Mouse (Mus musculus): ENCODE results near the gene Rpl36. TPM values are rescaled to one million over a fixed set of nuclear protein-coding genes. Genes with fewer than 3 reads are reported as not detected.

Rpl36 gene
- 1,168 and 1,300 TPM in 2 replicates for polyA plus RNA-seq (2014; fragmentation: Nextera tagmentation; extraction: Ambion mirVana)

DNA sequence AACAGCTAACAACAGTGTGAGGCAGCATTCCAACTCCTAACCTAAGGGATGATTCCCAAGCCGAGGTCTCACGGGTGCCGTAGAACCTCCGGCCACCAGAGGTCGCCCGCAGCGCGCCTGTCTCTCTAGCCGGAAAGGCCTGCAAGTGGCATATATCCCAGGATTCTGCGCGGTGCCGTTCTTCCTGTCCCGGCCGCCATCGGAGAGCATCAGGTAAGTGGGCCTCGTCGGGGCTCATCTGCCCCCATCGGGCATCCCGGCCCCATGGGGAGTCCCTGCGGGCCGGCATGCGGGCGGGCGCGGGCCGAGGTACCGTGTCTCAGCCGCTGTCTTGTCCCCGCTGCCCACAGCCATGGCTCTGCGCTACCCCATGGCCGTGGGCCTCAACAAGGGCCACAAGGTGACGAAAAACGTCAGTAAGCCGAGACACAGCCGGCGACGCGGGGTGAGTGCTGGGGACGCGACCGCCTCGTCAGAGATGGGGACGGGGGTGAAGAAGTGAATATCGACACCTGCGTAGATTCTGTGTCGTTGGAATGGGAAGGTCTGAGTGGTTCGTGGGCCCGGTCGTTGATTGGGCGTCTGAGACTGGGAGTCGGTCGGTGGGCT lies at the start of gene Rpl36:
Gene Rpl36, plus strand, starts transcription at position 181 of the 609 bp plus-strand sequence.
- Histone ChIP-seq H3K36me3 (ENCODE audit: control insufficient read depth, insufficient read depth, low read length) (peaks cover 44% of the 10 kb centered on the region), H3K4me1 (ENCODE audit: control insufficient read depth, insufficient read depth, low read length) (peaks cover 22% of the 10 kb centered on the region), H3K9ac (replicated peaks; ENCODE audit: low read length) (peak within 1 kb of the TSS; percentile 67), H3K4me2 (ENCODE audit: low read length) (peak within 1 kb of the TSS; percentile 70), H3K27ac (replicated peaks; ENCODE audit: low read depth, low read length) (peak within 1 kb of the TSS; percentile 91), H3K9me3 (ENCODE audit: control insufficient read depth, low read length) (no peaks in the 10 kb centered on the region), H3K4me3 (replicated peaks; ENCODE audit: low read depth, low read length) (peak within 1 kb of the TSS; percentile 68), H3K27me3 (ENCODE audit: control insufficient read depth, insufficient read depth, low read length) (no peaks in the 10 kb centered on the region)
- ATAC-seq (ENCODE audit: low FRiP score, low TSS enrichment) (peak; percentile 62), DNase-seq (peak; percentile 97)
- WGBS: under 1% methylated on average over 52 of the region's 52 CpGs

DNA sequence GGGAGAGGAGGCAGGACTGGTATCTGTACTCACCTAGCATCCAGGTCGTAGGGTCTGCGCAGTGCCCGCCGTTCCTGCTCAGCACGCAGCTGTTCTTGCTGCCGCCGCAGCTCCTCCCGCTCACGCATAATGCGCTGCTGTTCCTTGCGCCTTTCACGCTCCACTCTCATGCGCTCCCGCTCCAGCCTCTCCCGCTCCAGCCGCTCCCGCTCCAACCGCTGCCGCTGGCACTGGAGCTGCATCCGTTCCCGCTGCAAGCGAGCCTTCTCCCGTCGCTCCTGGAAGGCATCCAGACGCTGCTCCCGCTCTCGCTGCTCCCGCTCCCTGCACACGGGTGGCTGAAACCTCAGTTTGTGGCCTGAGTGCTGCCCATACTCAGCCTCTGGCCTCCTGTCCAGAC lies 46.9 kb upstream of the Rpl36 start:
- ATAC-seq (ENCODE audit: low FRiP score, low TSS enrichment) (no peak), DNase-seq (no peak)
- no peak overlapping the region for H3K4me3 ChIP-seq (replicated peaks; ENCODE audit: low read depth, low read length)
- no peaks in the 10 kb centered on the region for H3K4me1 ChIP-seq (ENCODE audit: control insufficient read depth, insufficient read depth, low read length)
- H3K4me2 ChIP-seq (ENCODE audit: low read length): no peak overlapping the region
- no peak overlapping the region for H3K27ac ChIP-seq (replicated peaks; ENCODE audit: low read depth, low read length)
- peaks cover 100% of the 10 kb centered on the region for H3K36me3 ChIP-seq (ENCODE audit: control insufficient read depth, insufficient read depth, low read length)
- 90% methylated on average over 29 of the region's 29 CpGs for WGBS
- H3K9ac ChIP-seq (replicated peaks; ENCODE audit: low read length): no peak overlapping the region
- no peaks in the 10 kb centered on the region for H3K27me3 ChIP-seq (ENCODE audit: control insufficient read depth, insufficient read depth, low read length)
- no peaks in the 10 kb centered on the region for H3K9me3 ChIP-seq (ENCODE audit: control insufficient read depth, low read length)

- H3K9me3 ChIP-seq (ENCODE audit: control insufficient read depth, low read length): no peaks in the 10 kb centered on the region
- H3K36me3 ChIP-seq (ENCODE audit: control insufficient read depth, insufficient read depth, low read length): peaks cover 100% of the 10 kb centered on the region
- no peak overlapping the region for H3K4me2 ChIP-seq (ENCODE audit: low read length)
- no peaks in the 10 kb centered on the region for H3K27me3 ChIP-seq (ENCODE audit: control insufficient read depth, insufficient read depth, low read length)
- no peak overlapping the region for H3K4me3 ChIP-seq (replicated peaks; ENCODE audit: low read depth, low read length)
- no peak overlapping the region for H3K9ac ChIP-seq (replicated peaks; ENCODE audit: low read length)
- H3K27ac ChIP-seq (replicated peaks; ENCODE audit: low read depth, low read length): no peak overlapping the region
- DNase-seq: no peak
- WGBS: 90% methylated on average over 5 of the region's 5 CpGs
- ATAC-seq (ENCODE audit: low FRiP score, low TSS enrichment): no peak
- H3K4me1 ChIP-seq (ENCODE audit: control insufficient read depth, insufficient read depth, low read length): no peaks in the 10 kb centered on the region
These were observed 46.3 kb upstream of the Rpl36 start for GRCm38 (mm10) chr17:56566918-56567317.

- H3K36me3 ChIP-seq (ENCODE audit: control insufficient read depth, insufficient read depth, low read length): peaks cover 100% of the 10 kb centered on the region
- H3K4me2 ChIP-seq (ENCODE audit: low read length): no peak overlapping the region
- H3K4me3 ChIP-seq (replicated peaks; ENCODE audit: low read depth, low read length): no peak overlapping the region
- WGBS: 98% methylated on average over 4 of the region's 4 CpGs
- no peaks in the 10 kb centered on the region for H3K27me3 ChIP-seq (ENCODE audit: control insufficient read depth, insufficient read depth, low read length)
- H3K27ac ChIP-seq (replicated peaks; ENCODE audit: low read depth, low read length): no peak overlapping the region
- DNase-seq (no peak), ATAC-seq (ENCODE audit: low FRiP score, low TSS enrichment) (no peak)
- no peaks in the 10 kb centered on the region for H3K9me3 ChIP-seq (ENCODE audit: control insufficient read depth, low read length)
- no peak overlapping the region for H3K9ac ChIP-seq (replicated peaks; ENCODE audit: low read length)
- H3K4me1 ChIP-seq (ENCODE audit: control insufficient read depth, insufficient read depth, low read length): no peaks in the 10 kb centered on the region
These were observed 45.8 kb upstream of the Rpl36 start for GRCm38 (mm10) chr17:56567370-56567769.

- ATAC-seq (ENCODE audit: low FRiP score, low TSS enrichment) (no peak), DNase-seq (no peak)
- H3K4me2 ChIP-seq (ENCODE audit: low read length): no peak overlapping the region
- H3K9ac ChIP-seq (replicated peaks; ENCODE audit: low read length): no peak overlapping the region
- no peaks in the 10 kb centered on the region for H3K4me1 ChIP-seq (ENCODE audit: control insufficient read depth, insufficient read depth, low read length)
- H3K36me3 ChIP-seq (ENCODE audit: control insufficient read depth, insufficient read depth, low read length): peaks cover 98% of the 10 kb centered on the region
- no peaks in the 10 kb centered on the region for H3K27me3 ChIP-seq (ENCODE audit: control insufficient read depth, insufficient read depth, low read length)
- H3K4me3 ChIP-seq (replicated peaks; ENCODE audit: low read depth, low read length): no peak overlapping the region
- no peaks in the 10 kb centered on the region for H3K9me3 ChIP-seq (ENCODE audit: control insufficient read depth, low read length)
- WGBS: 91% methylated on average over 4 of the region's 4 CpGs
- H3K27ac ChIP-seq (replicated peaks; ENCODE audit: low read depth, low read length): no peak overlapping the region
These were observed 42.9 kb upstream of the Rpl36 start for GRCm38 (mm10) chr17:56570287-56570686.

DNA sequence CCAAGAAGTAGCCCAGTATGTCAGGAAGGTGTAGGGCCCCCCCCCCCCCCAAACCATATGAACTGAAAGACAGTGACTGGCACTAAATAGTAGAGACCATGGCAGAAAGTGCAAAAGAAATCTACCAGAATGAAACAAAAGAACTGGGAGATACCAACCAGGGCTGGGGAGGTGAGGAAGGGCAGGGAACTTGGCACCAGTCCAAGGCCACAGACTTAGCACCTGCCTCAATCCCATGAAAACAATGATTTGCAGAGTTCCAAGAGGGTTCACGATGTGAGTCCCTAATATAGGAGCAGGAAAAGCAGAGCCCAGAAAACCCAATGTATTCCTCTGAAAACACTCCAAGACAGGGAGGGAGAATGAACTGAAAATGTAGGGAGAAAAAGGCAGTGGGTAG lies 41.1 kb upstream of the Rpl36 start:
- Histone ChIP-seq H3K9me3 (ENCODE audit: control insufficient read depth, low read length) (no peaks in the 10 kb centered on the region), H3K27ac (replicated peaks; ENCODE audit: low read depth, low read length) (0 out of 2 replicates have a peak overlapping the region, but pooled peaks have one; percentile 13), H3K4me1 (ENCODE audit: control insufficient read depth, insufficient read depth, low read length) (no peaks in the 10 kb centered on the region), H3K27me3 (ENCODE audit: control insufficient read depth, insufficient read depth, low read length) (no peaks in the 10 kb centered on the region), H3K9ac (replicated peaks; ENCODE audit: low read length) (no peak overlapping the region), H3K4me2 (ENCODE audit: low read length) (no peak overlapping the region), H3K4me3 (replicated peaks; ENCODE audit: low read depth, low read length) (no peak overlapping the region), H3K36me3 (ENCODE audit: control insufficient read depth, insufficient read depth, low read length) (peaks cover 91% of the 10 kb centered on the region)
- ATAC-seq (ENCODE audit: low FRiP score, low TSS enrichment) (no peak), DNase-seq (peak; percentile 36)
- 63% methylated on average over 1 of the region's 1 CpGs for WGBS

DNA sequence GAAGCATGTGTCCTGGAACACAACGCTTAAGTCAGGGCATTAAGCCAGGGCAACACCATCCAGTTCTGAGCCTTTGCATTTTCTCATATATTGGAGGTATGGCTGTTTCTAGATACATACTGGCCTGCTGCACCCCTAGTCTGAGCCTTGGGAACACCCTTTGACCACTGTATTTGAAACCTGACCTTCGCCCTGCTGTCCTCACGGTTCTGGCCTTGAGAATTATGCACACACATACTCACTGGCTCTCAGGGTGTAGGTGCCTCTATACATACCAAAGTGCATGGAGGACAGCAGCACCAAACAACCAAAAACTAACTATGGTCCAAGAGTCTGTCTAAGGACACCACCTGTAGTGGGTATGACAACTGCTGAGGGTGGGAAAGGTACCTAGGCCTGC lies 40.3 kb upstream of the Rpl36 start:
- no peak for ATAC-seq (ENCODE audit: low FRiP score, low TSS enrichment)
- no peak overlapping the region for H3K4me2 ChIP-seq (ENCODE audit: low read length)
- WGBS: 94% methylated on average over 3 of the region's 3 CpGs
- no peak overlapping the region for H3K4me3 ChIP-seq (replicated peaks; ENCODE audit: low read depth, low read length)
- H3K27me3 ChIP-seq (ENCODE audit: control insufficient read depth, insufficient read depth, low read length): no peaks in the 10 kb centered on the region
- H3K27ac ChIP-seq (replicated peaks; ENCODE audit: low read depth, low read length): no peak overlapping the region
- H3K4me1 ChIP-seq (ENCODE audit: control insufficient read depth, insufficient read depth, low read length): no peaks in the 10 kb centered on the region
- DNase-seq: no peak
- no peaks in the 10 kb centered on the region for H3K9me3 ChIP-seq (ENCODE audit: control insufficient read depth, low read length)
- peaks cover 91% of the 10 kb centered on the region for H3K36me3 ChIP-seq (ENCODE audit: control insufficient read depth, insufficient read depth, low read length)
- H3K9ac ChIP-seq (replicated peaks; ENCODE audit: low read length): no peak overlapping the region

DNA sequence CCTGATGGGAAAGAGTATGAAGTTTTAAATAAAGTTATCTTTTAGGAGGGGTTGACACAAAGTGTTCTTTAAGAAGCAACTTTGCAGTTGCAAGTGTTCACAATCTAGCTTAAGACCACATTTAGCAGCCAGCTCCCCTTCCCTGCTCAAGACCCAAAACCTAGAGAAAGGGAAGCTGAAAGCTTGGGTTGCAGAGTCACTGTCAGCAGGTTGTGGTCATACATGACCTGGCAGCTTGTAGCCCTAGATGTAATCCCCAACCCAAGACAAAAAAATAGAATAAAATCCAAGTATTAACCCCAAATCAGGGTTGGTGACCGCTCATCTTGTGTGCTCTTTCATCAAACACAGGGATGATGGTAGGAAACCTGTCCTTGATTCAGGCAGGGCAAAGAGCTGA lies 30.1 kb upstream of the Rpl36 start:
- 74% methylated on average over 1 of the region's 1 CpGs for WGBS
- Histone ChIP-seq H3K4me1 (ENCODE audit: control insufficient read depth, insufficient read depth, low read length) (peaks cover 37% of the 10 kb centered on the region), H3K27me3 (ENCODE audit: control insufficient read depth, insufficient read depth, low read length) (no peaks in the 10 kb centered on the region), H3K9me3 (ENCODE audit: control insufficient read depth, low read length) (no peaks in the 10 kb centered on the region), H3K4me2 (ENCODE audit: low read length) (peak overlapping the region; percentile 94), H3K27ac (replicated peaks; ENCODE audit: low read depth, low read length) (no peak overlapping the region), H3K36me3 (ENCODE audit: control insufficient read depth, insufficient read depth, low read length) (peaks cover 61% of the 10 kb centered on the region), H3K4me3 (replicated peaks; ENCODE audit: low read depth, low read length) (peak overlapping the region; percentile 93), H3K9ac (replicated peaks; ENCODE audit: low read length) (peak overlapping the region; percentile 72)
- DNase-seq (no peak), ATAC-seq (ENCODE audit: low FRiP score, low TSS enrichment) (no peak)

GRCm38 (mm10) chr17:56583611-56584256 lies 29.5 kb upstream of the Rpl36 start:
- peaks cover 37% of the 10 kb centered on the region for H3K4me1 ChIP-seq (ENCODE audit: control insufficient read depth, insufficient read depth, low read length)
- DNase-seq: peak; percentile 14

More at GRCm38 (mm10) chr17:56583611-56584256, 29.5 kb upstream of the Rpl36 start:
- Histone ChIP-seq H3K9me3 (ENCODE audit: control insufficient read depth, low read length) (no peaks in the 10 kb centered on the region), H3K27ac (replicated peaks; ENCODE audit: low read depth, low read length) (peak overlapping the region; percentile 91), H3K4me2 (ENCODE audit: low read length) (peak overlapping the region; percentile 94), H3K36me3 (ENCODE audit: control insufficient read depth, insufficient read depth, low read length) (peaks cover 61% of the 10 kb centered on the region), H3K9ac (replicated peaks; ENCODE audit: low read length) (peak overlapping the region; percentile 72), H3K27me3 (ENCODE audit: control insufficient read depth, insufficient read depth, low read length) (no peaks in the 10 kb centered on the region), H3K4me3 (replicated peaks; ENCODE audit: low read depth, low read length) (peak overlapping the region; percentile 93)
- no peak for ATAC-seq (ENCODE audit: low FRiP score, low TSS enrichment)
- WGBS: 5% methylated on average over 33 of the region's 33 CpGs

All from midbrain, embryonic 14.5 days (tissue).